Mouse (Mus musculus) cerebellum, postnatal 14 days (tissue): Measurements from ENCODE around the gene Tpi1.

Source experiments
- DNase-seq, 2 experiments: peaks; one replicate each; pipeline ENCODE4 v3.0.0; 2021; ENCODE audit warnings: mixed read lengths in 2 of 2

The Tpi1 gene

DNA sequence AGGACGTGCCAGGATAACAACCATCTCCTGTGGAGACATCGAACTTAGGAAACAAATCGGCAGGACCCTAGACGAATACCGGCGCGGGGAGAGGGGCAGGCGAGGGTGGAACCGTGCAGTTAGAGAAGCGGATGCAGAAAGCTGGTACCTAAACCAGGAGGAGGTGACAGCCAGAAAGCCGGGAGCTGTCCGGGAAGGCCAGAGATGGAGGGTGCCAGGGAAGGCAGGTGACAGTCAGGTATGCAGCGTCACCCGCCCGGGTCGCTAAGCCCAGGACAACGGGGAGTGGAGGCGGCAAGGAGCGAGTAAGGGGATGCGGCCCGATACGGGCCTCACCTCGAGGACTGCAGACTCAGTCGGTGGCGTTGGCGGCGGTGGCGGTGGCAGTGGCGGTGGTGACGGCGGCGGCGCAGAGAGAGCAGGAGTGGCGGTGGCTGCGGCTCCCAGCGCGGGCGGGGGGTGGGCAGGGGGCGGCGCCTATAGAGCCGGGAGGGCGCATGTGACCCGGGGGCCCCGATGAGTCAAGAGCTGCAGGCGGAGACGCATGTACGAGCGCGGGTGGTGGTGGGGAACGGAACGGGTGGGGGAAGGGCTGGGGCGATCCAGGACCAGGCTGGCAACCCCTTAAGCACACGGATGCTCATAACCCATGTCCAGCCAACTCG lies 44.9 kb downstream of the Tpi1 start, which contains the start of gene Eno2:
Gene Eno2 (minus strand): TSS at position 573 of the 665 bp plus-strand sequence.
- DNase-seq, result peak; percentile 89 to 90

DNA sequence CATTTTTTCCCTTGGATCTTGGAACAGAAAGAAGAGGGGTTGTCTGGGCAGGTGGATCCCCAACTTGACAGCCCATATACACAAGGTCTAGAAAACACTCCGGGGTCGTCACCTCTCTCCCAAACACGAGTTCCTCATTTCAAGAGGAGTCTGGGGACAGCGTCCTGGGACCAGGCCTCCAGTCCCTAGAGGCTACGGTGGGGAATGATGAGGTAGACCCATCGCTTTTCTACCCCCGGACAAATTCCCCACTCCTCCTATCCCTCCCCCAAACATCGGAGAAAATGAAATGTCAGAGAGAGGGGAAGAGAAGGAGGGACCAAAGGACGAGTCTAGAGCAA lies 45.4 kb downstream of the Tpi1 start:
- DNase-seq, result no peak

DNA sequence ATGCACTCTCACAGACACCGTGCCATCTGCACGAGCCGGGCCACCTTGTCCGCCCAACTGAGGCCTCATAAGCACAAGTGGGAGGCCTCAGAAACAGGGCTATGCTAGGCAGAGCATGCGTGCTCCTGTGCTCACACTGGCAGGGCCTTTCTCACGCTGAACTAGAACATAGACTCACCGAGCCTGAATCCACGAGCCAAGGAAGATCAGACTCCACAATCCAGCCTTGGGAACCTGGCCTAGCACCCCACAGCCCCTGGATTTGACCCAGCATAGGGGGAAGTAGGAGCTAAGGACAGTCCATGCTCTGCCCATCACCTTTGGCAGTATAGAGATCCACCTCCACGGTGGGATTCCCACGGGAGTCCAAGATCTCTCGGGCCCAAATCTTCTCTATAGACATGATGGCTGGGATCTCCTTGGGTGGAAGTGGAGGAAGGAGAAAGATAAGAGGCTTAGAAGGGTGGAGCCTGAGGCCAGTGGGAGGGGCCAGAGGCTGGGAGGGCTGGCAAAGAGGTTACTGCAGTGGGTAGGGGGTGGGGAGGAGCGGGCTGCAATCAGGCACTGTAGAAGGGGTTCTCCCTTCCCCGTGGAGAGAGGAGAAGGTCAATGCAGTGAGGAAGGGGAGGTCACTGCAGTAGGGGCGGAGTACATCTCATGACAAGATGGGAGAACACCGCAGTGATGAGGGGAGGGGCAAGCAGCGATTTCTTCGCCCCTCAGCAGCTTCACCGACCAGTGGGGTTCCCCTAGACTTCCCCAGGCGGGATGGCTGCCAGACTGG lies 46.0 kb downstream of the Tpi1 start:
- peak; percentile 72 to 77 for DNase-seq

DNA sequence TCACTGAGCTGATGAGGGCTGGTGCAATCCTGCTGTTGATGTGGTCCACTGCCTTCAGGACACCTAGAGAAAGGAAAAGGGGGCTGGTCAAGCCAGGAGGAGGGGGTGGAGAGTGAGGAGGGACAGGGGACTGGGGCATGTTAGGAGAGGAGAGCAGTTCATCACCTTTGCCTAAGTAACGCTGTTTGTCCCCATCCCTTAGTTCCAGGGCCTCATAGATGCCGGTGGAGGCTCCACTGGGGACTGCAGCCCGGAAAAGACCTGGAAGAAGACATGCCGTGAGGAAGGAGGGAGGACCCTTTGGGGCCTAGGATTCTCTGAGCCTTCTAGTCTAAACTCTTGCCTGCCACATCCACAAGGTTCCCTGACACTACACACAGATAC lies 46.6 kb downstream of the Tpi1 start:
- no peak for DNase-seq

DNA sequence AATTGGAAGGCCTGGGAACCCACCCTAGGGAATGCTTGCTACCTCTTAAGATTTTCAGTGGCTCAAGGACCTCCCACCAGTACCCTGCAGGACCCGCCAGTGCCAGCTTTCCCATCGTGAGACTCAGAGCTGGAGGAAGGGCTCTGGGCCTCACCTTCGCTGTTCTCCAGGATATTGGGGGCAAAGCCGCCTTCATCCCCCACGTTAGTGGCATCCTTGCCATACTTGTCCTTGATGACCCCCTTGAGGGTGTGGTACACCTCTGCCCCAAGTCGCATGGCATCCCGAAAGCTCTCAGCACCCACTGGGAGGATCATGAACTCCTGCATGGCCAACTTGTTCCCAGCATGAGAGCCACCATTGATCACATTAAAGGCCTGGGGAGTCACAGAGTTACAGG lies 48.1 kb downstream of the Tpi1 start:
- no peak for DNase-seq
